Mouse (Mus musculus): ENCODE results near the gene Dnal1.

The Dnal1 gene

DNA sequence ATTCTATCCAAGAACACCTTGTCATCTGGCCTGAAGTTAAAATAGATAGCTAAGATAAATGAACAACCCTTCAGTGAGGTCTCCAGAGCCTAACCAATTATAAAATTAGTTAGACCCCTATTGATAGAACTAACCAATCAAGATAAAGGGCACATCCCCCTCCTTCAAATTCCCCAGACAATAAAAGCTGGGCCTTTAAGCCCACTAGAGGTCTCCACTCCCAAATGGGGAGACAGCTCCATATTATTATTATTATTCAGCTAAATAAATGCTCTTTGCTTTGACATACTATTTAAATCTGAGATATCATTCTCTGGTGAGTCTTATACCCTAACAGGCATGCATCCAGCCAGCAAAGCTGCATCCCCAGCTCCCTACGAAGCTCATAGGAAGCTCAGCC, 4.2 kb upstream of the Dnal1 start:
- no peak for TF ChIP-seq GATA4 (IDR thresholded peaks at IDR 0.05; ENCODE audit: insufficient replicate concordance, low read length)

DNA sequence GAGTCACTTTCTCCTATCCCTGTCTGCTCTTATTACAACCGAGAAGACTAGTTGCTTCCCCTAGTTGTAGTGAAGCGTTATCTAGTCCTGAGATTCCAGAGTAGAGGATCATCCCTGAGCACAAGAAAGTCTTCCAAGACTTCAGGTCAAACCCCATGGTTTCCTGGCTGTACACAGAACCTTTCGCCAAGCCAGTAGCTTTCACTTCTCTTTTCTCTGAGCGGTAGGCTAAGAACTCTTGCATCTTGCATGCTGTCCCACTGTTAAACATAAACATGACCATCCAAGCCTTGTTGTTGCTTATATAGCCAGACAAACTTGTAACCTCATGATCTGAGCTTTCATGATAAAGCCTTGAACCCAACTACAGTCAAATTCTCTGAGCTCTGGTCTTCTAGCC, 3.4 kb upstream of the Dnal1 start:
- TF ChIP-seq GATA4 (IDR thresholded peaks at IDR 0.05; ENCODE audit: insufficient replicate concordance, low read length), result no peak

DNA sequence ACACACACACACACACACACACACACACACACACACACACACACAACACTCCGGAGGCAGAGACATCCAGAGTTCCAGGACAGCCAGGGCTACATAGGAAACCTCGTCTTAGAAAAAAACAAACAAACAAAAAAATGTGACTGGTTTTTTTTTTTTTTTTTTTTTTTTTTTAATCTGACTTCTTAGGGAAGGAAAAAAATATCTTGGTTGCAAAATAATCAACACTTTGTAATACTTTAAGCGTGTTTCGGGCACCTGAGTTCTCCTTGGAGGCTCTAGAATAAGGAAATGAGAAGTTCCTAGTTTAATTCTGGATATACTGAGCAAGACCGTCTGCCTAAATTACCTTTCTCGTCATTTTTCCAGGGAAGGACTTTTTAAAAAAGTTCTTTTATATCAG, 490 bp upstream of the Dnal1 start:
- TF ChIP-seq GATA4 (IDR thresholded peaks at IDR 0.05; ENCODE audit: insufficient replicate concordance, low read length), result no peak

DNA sequence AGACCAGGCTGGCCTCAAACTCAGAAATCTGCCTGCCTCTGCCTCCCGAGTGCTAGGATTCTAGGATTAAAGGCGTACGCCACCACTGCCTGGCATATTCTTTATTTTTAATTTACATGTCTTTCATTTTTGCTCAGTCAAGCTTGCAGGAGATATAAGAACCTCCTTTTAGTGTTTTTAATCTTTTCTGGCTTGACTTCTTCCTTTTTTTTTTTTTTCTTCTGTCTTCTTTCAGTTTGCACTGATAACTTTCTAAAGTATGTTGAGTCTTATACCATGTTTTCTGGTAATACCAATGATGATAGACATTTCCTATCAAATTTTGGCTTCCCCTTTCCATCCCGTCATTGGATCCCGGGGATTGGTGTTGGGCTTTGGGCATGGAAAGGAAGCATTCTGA, 5.4 kb downstream of the Dnal1 start:
- no peak for TF ChIP-seq GATA4 (IDR thresholded peaks at IDR 0.05; ENCODE audit: insufficient replicate concordance, low read length)

DNA sequence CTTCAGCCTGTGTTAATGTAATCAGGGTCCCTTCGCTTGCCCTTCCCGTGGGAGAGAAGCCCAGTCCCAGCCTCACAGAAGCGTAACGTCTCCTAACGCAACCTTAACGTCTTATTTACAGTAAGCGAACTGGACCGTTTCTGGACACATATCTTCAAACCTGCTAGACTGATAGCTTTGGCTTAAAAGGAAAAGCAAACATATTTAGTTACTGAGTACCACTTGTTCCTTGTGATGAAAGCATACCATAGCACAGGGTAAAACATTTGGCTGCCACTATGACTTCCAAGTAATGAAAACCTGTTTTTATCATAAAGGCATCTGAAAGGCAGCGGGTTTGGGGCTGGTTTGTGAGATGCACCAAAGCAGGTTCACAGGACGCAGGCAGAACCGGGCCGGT, 11.7 kb downstream of the Dnal1 start:
- TF ChIP-seq GATA4 (IDR thresholded peaks at IDR 0.05; ENCODE audit: insufficient replicate concordance, low read length), result no peak

DNA sequence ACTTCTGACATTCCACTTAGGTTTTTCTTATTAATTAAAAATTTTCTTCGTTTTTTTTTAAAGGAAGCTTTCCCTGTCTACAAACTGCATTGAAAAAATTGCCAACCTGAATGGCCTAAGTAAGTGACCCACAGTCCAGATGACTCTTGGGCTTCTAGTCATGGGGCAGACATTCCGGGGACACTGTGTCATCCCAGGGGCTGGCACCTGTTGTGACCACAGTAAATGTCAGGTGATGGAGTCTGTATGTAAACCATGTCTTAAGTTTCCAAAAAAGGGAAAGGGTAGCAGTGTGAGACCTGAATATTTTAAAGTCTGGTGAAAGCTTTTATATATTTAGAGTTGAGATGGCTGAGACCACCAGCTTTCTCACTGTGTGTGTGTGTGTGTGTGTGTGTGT, 12.7 kb downstream of the Dnal1 start:
- TF ChIP-seq GATA4 (IDR thresholded peaks at IDR 0.05; ENCODE audit: insufficient replicate concordance, low read length), result no peak

DNA sequence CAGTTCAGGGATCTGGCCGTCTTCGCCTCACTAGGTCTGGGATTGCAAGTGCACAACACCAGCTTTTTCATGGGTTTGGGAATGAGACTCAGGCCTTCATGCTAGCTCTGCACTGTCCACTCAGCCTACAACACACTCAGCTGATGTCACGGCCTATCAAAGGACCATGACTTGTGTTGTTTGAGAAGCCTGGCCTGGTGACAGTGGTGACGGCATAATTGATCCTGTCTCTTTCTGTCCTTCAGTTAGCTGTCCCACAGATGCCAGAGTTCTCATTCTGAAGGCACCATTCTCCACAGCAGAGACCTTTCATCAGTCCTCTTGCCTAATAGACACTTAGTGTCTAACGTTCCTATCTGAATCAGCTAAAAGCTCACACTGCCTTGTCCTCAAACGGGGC, 14.4 kb downstream of the Dnal1 start:
- no peak for TF ChIP-seq GATA4 (IDR thresholded peaks at IDR 0.05; ENCODE audit: insufficient replicate concordance, low read length)

DNA sequence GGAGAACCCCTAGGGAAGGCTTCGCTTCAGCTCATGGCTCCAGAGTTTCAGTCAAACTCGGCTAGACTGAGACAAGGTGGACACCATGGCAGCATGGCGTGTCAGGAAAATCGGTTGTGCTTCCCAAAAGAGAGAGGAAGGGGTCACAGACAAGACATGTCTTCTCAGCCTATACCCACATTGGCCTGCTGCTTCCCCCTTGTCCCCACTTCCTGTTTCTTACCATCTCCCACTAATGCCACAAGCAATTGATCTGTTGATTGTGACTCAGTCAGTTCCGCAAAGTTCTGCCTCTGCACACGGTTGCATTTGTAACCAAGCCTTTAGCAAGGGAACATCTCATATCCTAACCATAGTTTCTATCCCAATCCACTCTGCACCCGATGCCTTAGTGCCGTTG, 15.8 kb downstream of the Dnal1 start:
- TF ChIP-seq GATA4 (IDR thresholded peaks at IDR 0.05; ENCODE audit: insufficient replicate concordance, low read length), result no peak

DNA sequence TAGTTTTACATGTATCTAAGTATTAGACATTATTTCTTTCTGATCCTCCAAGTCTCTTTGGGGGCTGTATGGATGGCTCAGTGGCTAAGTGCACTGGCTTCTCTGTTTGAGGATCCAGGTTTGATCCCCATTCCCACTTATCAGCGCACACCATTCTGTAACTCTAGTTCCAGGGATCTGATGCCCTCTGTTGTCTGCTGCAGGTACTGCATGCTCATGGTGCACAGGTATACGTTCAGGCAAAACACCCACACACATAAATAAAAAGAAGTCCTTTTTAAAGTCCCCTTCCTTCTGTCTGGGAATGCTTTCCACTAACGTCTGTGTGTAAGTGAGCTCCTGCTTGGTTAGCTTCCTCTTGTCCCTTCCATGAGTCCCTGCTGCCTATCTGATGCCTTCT, 18.1 kb downstream of the Dnal1 start:
- no peak for TF ChIP-seq GATA4 (IDR thresholded peaks at IDR 0.05; ENCODE audit: insufficient replicate concordance, low read length)

DNA sequence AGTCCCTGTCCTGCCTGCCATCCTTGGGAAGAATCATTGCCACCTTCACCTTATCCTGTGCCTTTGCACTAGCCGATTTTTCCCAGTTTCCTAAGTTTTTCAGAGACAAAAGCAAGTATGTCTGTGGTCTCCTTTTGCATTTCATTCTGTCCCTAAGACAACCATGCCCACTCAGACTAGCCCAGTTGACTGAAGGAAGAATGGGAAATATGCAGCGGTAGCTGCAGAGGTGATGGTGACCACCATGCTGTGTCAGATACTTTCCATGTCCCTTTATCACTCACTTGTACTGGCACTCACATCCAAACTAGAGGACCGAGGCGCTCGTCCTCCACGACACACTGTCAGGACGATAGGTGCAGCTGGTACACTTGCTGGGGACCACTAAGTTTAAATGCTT, 23.0 kb downstream of the Dnal1 start:
- no peak for TF ChIP-seq GATA4 (IDR thresholded peaks at IDR 0.05; ENCODE audit: insufficient replicate concordance, low read length)

DNA sequence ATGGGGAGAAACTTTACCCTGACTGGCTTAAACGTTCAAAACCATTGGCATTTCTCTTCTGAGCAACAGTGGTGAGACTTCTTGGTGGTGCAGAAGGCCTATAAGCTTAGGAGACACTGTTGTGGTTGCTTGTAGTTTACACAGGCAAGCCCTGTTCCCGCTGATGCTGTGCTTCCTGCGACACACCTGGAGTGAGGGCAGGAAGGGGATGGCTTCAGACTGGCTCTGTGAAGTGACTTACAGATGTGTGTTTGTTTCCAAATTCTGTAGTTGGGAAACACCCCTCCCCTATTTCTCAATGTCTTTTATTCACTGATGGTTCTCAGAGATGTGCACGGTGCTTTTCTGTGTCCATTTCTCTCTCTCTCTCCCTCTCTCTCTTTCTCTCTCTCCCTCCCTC, 26.0 kb downstream of the Dnal1 start:
- no peak for TF ChIP-seq GATA4 (IDR thresholded peaks at IDR 0.05; ENCODE audit: insufficient replicate concordance, low read length)

DNA sequence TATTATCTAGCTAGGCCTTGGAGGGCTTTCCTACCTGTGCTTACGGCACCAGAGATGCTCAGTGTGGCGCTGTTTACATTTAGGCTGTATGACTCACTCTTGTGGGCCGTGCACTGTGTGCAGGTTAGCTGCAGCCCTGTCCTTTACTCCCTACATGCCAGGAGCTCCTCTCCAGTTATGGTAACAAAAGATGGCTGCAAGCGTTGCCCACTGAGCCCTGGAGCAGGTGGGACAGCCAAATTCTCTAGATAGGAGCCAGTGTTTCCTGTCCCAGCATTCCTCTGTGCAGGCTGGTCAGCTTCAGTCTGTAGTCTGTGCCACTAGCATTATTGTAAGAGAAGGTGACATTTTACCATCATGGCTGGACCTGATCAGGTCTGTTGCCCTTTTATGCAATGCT, 27.1 kb downstream of the Dnal1 start:
- TF ChIP-seq GATA4 (IDR thresholded peaks at IDR 0.05; ENCODE audit: insufficient replicate concordance, low read length), result no peak

DNA sequence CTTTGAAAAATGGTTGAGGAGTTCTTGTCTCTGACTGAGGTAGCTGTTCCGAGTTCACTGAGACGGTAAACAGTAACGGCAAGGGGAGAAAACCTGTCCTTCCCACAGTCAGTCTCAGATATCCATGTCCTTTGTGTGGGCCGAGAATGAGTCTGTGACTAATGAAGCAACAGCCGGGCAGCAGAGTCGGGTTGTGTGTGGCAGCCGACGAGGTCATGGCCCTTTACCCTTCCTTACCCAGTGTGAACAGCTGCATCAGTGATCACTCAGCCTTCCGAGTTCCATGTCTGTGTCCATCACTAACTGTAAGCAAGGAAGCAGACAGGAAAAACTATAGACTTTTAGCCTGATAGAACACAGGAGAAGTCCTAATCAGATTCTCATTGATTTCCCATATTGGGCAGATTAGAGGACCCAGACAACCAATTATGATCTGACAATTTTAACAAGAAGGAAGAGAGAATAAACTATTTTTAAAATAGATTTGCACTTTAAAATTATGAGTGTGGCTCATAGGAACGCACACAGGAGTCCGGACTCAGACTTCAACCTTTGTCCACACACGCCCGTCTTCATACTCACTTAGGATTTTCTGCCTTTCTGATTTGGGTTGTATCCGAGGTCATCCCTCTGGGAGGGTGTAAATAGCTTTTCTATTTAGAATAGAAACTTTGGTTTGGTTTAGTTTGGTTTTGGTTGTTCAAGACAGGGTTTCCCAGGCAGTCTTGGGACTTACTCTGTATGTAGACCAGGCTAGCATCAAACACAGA, 28.3 kb downstream of the Dnal1 start:
- TF ChIP-seq GATA4 (IDR thresholded peaks at IDR 0.05; ENCODE audit: insufficient replicate concordance, low read length), result no peak

DNA sequence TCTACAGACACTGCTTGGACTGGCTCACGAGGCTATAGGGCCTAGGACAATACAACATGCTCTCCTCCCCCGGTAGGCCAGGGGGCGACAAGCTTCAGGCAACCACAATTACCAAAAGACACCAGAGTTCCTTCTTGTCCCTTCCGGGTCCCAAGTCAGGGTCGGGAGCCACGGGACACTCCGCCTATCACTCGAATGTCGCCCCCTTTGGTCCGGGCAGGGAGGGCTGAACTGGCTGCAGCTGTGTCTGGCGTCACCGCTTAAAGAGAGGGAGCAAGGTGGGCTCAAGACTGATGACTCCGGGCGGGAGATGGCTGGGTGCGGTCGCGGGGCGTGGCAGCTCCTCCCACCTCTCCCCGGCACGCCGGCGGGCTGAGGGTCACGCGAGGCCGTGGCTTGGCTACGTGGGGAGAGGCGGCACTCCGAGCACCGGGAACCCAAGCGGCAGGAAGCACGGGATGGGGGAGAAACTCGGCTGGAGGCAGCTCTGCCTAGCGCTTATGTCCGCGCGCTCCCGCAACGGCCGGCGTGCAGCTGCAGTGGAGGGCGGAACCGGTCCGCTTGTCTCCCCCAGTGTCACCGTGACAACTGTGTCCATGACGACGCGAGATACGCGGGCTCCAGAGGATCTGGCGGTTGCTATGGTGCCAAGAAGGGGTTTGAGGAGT, 33.9 kb downstream of the Dnal1 start, which contains the start of gene Pnma1:
Gene Pnma1, minus strand, starts transcription at position 536 of the 668 bp plus-strand sequence.
- no peak for TF ChIP-seq GATA4 (IDR thresholded peaks at IDR 0.05; ENCODE audit: insufficient replicate concordance, low read length)

DNA sequence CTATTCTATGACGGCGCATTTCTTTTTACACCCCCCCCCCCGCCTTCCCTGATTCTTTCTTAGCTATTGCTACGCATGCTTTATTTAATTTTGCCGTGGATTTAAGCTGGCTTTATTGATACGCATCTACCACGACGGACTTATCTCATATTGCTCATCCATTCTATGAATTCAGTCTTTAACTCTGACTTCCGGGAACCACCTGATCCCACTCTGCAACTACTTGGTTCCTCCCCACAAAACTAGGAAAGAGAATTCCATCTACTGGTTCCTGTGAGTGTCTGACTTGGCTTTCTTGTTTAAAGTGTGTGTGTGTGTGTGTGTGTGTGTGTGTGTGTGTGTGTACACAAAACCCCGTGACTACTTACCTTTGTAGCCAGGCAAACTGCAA, 34.5 kb downstream of the Dnal1 start:
- TF ChIP-seq GATA4 (IDR thresholded peaks at IDR 0.05; ENCODE audit: insufficient replicate concordance, low read length), result no peak

DNA sequence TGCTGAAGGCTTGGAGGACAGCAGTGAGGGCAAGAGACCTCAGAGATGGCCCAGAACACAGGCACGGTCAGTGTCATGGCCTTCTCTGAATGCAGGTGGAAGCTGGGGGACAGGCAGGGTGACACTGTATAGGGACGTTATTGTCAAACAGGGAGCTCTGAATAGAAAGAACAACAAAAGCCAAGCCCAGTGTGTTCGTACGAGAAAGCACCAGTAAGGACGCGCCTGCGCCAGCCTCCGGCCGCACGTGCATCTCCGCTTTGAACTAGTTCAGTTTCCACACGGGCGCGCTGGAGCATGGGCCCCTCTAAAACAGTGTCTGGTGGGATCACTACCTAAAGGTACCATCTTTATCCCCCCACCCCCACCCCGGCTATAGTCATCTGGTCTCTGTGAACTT, 35.8 kb downstream of the Dnal1 start:
- no peak for TF ChIP-seq GATA4 (IDR thresholded peaks at IDR 0.05; ENCODE audit: insufficient replicate concordance, low read length)

DNA sequence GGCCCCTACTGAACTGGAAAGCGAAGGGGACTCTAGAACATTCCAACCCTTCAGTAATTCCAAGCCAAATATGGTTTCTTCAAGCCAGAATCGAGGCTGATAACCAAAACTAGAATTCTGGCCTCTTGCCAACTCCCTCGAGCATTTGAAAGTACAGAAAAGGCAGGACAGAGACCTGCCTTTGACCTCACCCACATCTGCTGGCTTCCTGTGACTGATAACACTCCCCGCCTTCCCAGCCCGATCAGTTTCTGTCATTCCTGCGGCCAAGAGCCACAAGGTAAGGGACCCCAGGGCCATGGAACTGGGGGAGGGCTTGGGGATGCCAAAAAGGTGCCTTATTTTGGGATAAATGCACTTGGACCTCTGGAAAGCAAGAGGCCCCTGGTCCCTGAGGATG, 36.8 kb downstream of the Dnal1 start:
- TF ChIP-seq GATA4 (IDR thresholded peaks at IDR 0.05; ENCODE audit: insufficient replicate concordance, low read length), result no peak
